Mouse (Mus musculus): ENCODE measurements around the gene Trap1a. TPM values are rescaled to one million over a fixed set of nuclear protein-coding genes. Genes with fewer than 3 reads are reported as not detected.

The Trap1a gene
- polyA plus RNA-seq, 1 experiment = 91.4 TPM

GRCm38 (mm10) chrX:139357639-139358260, 24.3 kb downstream of the Trap1a start:
- H3K4me3 ChIP-seq (ENCODE audit: low read depth, low read length) = peak overlapping the region; percentile 86
- TF ChIP-seq EP300 (IDR thresholded peaks at IDR 0.05; ENCODE audit: insufficient read depth, low read depth, low read length) (0 out of 2 replicates have a peak, but pooled peaks have one; percentile 47), CTCF (IDR thresholded peaks at IDR 0.05; ENCODE audit: low read depth, low read length) (no peak), POLR2A (IDR thresholded peaks at IDR 0.05; ENCODE audit: insufficient read depth, low read length) (no peak)
- H3K9ac ChIP-seq (ENCODE audit: low read depth, poor library complexity, severe bottlenecking) = peak overlapping the region; percentile 76
- peak overlapping the region; percentile 93 for H3K27ac ChIP-seq (ENCODE audit: insufficient read depth, low read length)
- no peaks in the 10 kb centered on the region for H3K9me3 ChIP-seq (replicated peaks; ENCODE audit: control insufficient read depth, insufficient read depth, low read length, poor library complexity, severe bottlenecking)
- peaks cover 3% of the 10 kb centered on the region for H3K4me1 ChIP-seq (ENCODE audit: control insufficient read depth, insufficient read depth, low read length)
- no peaks in the 10 kb centered on the region for H3K27me3 ChIP-seq (ENCODE audit: control insufficient read depth, insufficient read depth, low read length, poor library complexity, severe bottlenecking)
- 0 out of 2 replicates have a peak, but pooled peaks cover 2% of the 10 kb centered on the region for H3K36me3 ChIP-seq (ENCODE audit: control insufficient read depth, insufficient read depth, low read length, poor library complexity, severe bottlenecking)

DNA sequence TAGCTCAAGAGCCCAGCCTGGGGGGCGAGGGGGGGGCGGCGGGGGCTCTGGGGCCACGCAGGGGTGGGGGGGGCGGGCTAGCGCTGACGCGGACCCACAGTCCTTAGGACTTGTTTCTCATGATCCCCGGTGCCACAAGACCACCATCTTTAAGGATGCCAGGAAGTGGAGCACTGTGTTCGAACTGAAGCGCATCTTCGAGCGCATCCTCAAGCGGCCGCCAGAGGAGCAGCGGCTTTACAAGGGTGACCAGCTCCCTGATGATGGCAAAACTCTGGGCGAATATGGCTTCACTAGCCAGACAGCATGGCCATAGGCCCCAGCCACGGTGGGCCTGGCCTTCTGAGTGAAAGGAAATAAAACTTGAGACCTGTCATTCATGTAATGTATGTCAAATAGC, 24.9 kb downstream of the Trap1a start:
- Histone ChIP-seq H3K9ac (ENCODE audit: low read depth, poor library complexity, severe bottlenecking) (peak overlapping the region; percentile 76), H3K4me1 (ENCODE audit: control insufficient read depth, insufficient read depth, low read length) (peaks cover 3% of the 10 kb centered on the region), H3K36me3 (ENCODE audit: control insufficient read depth, insufficient read depth, low read length, poor library complexity, severe bottlenecking) (0 out of 2 replicates have a peak, but pooled peaks cover 2% of the 10 kb centered on the region), H3K9me3 (replicated peaks; ENCODE audit: control insufficient read depth, insufficient read depth, low read length, poor library complexity, severe bottlenecking) (no peaks in the 10 kb centered on the region), H3K4me3 (ENCODE audit: low read depth, low read length) (peak overlapping the region; percentile 19), H3K27ac (ENCODE audit: insufficient read depth, low read length) (peak overlapping the region; percentile 93), H3K27me3 (ENCODE audit: control insufficient read depth, insufficient read depth, low read length, poor library complexity, severe bottlenecking) (no peaks in the 10 kb centered on the region)
- 0 out of 2 replicates have a peak, but pooled peaks have one; percentile 3 for TF ChIP-seq EP300 (IDR thresholded peaks at IDR 0.05; ENCODE audit: insufficient read depth, low read depth, low read length)
- TF ChIP-seq CTCF (IDR thresholded peaks at IDR 0.05; ENCODE audit: low read depth, low read length) = no peak

DNA sequence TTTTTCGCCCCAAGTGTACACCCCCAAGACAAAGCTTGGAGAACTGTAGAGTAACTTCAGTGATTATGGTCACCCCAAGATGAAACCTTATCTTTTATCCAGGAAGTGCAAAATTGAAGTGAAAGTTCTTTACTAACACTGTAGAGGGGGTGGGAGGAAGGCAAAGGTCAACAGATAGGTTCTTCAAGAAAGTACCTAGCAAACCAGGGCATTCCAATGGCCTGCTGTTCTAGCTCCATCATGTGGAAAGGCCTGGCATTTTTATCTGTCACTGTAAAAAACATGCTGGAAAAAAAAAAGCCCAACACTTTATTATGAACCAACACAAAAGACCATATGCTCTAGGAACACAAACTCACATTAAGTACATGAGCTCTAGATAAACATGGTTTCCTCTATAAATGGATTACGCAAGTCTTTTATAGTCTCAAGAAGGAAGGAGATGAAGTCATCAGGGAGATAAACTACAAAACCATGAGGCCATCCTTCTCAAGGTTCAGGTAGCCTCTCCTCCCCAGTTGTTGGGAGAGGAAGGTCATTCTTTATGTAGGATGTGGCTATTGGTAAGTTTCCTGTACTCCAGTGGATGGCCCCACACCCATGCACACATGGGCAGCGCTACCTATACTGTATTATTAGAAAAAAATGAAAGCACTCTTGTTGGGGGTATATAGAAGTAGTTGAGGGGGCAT, 33.5 kb downstream of the Trap1a start:
- Histone ChIP-seq H3K9ac (ENCODE audit: low read depth, poor library complexity, severe bottlenecking) (no peak overlapping the region), H3K27me3 (ENCODE audit: control insufficient read depth, insufficient read depth, low read length, poor library complexity, severe bottlenecking) (no peaks in the 10 kb centered on the region), H3K27ac (ENCODE audit: insufficient read depth, low read length) (no peak overlapping the region), H3K36me3 (ENCODE audit: control insufficient read depth, insufficient read depth, low read length, poor library complexity, severe bottlenecking) (no peaks in the 10 kb centered on the region), H3K9me3 (replicated peaks; ENCODE audit: control insufficient read depth, insufficient read depth, low read length, poor library complexity, severe bottlenecking) (no peaks in the 10 kb centered on the region), H3K4me1 (ENCODE audit: control insufficient read depth, insufficient read depth, low read length) (no peaks in the 10 kb centered on the region), H3K4me3 (ENCODE audit: low read depth, low read length) (no peak overlapping the region)
- TF ChIP-seq POLR2A (IDR thresholded peaks at IDR 0.05; ENCODE audit: insufficient read depth, low read length) = no peak
- no peak for TF ChIP-seq EP300 (IDR thresholded peaks at IDR 0.05; ENCODE audit: insufficient read depth, low read depth, low read length)
- no peak for TF ChIP-seq CTCF (IDR thresholded peaks at IDR 0.05; ENCODE audit: low read depth, low read length)

DNA sequence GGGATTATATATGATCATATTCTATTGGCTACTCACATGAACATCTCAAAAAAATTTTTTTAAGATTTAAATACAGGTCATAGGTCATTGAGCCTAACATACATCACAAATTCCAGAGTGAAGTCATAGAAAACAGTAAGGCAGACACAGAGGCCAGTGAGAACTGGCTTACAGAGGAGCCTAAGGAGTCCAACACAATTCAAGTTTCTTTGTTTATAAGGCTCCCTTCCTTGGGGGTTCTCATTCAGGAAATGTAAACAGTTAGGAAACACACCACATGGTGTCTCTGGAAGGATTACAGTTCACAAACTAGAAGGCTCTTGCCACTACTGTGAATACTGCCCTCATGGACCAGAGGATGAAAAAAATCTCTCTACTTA, 34.0 kb downstream of the Trap1a start:
- Histone ChIP-seq H3K36me3 (ENCODE audit: control insufficient read depth, insufficient read depth, low read length, poor library complexity, severe bottlenecking) (no peaks in the 10 kb centered on the region), H3K9me3 (replicated peaks; ENCODE audit: control insufficient read depth, insufficient read depth, low read length, poor library complexity, severe bottlenecking) (no peaks in the 10 kb centered on the region), H3K4me1 (ENCODE audit: control insufficient read depth, insufficient read depth, low read length) (no peaks in the 10 kb centered on the region), H3K4me3 (ENCODE audit: low read depth, low read length) (no peak overlapping the region), H3K27ac (ENCODE audit: insufficient read depth, low read length) (no peak overlapping the region), H3K9ac (ENCODE audit: low read depth, poor library complexity, severe bottlenecking) (no peak overlapping the region), H3K27me3 (ENCODE audit: control insufficient read depth, insufficient read depth, low read length, poor library complexity, severe bottlenecking) (no peaks in the 10 kb centered on the region)
- no peak for TF ChIP-seq CTCF (IDR thresholded peaks at IDR 0.05; ENCODE audit: low read depth, low read length)
- no peak for TF ChIP-seq EP300 (IDR thresholded peaks at IDR 0.05; ENCODE audit: insufficient read depth, low read depth, low read length)
- no peak for TF ChIP-seq POLR2A (IDR thresholded peaks at IDR 0.05; ENCODE audit: insufficient read depth, low read length)

DNA sequence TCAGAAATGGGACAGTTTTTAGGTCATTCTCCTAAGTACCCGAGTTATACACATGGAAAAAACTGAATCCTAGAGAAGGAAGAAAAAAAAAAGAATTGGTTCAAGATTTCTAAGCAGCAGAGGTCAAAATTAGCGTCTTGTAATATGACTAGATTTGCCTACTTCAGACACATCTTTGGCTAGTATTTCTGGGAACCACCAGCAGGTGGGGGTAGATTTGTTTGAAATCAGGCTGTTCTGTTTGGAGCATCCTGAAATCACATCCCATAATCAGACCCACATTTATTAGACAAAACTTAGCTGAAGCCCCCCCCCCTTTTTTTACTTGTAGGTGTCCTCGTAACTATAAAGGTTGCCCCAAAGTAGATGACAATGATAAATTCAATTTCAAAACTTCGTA, 35.6 kb downstream of the Trap1a start:
- Histone ChIP-seq H3K27ac (ENCODE audit: insufficient read depth, low read length) (no peak overlapping the region), H3K36me3 (ENCODE audit: control insufficient read depth, insufficient read depth, low read length, poor library complexity, severe bottlenecking) (no peaks in the 10 kb centered on the region), H3K9ac (ENCODE audit: low read depth, poor library complexity, severe bottlenecking) (no peak overlapping the region), H3K9me3 (replicated peaks; ENCODE audit: control insufficient read depth, insufficient read depth, low read length, poor library complexity, severe bottlenecking) (no peaks in the 10 kb centered on the region), H3K4me3 (ENCODE audit: low read depth, low read length) (no peak overlapping the region), H3K27me3 (ENCODE audit: control insufficient read depth, insufficient read depth, low read length, poor library complexity, severe bottlenecking) (no peaks in the 10 kb centered on the region), H3K4me1 (ENCODE audit: control insufficient read depth, insufficient read depth, low read length) (no peaks in the 10 kb centered on the region)
- TF ChIP-seq POLR2A (IDR thresholded peaks at IDR 0.05; ENCODE audit: insufficient read depth, low read length) = no peak
- no peak for TF ChIP-seq EP300 (IDR thresholded peaks at IDR 0.05; ENCODE audit: insufficient read depth, low read depth, low read length)
- no peak for TF ChIP-seq CTCF (IDR thresholded peaks at IDR 0.05; ENCODE audit: low read depth, low read length)

GRCm38 (mm10) chrX:139372665-139373064, 39.2 kb downstream of the Trap1a start:
- Histone ChIP-seq H3K27me3 (ENCODE audit: control insufficient read depth, insufficient read depth, low read length, poor library complexity, severe bottlenecking) (no peaks in the 10 kb centered on the region), H3K9ac (ENCODE audit: low read depth, poor library complexity, severe bottlenecking) (no peak overlapping the region), H3K9me3 (replicated peaks; ENCODE audit: control insufficient read depth, insufficient read depth, low read length, poor library complexity, severe bottlenecking) (no peaks in the 10 kb centered on the region), H3K4me3 (ENCODE audit: low read depth, low read length) (no peak overlapping the region), H3K27ac (ENCODE audit: insufficient read depth, low read length) (no peak overlapping the region), H3K4me1 (ENCODE audit: control insufficient read depth, insufficient read depth, low read length) (no peaks in the 10 kb centered on the region), H3K36me3 (ENCODE audit: control insufficient read depth, insufficient read depth, low read length, poor library complexity, severe bottlenecking) (no peaks in the 10 kb centered on the region)
- no peak for TF ChIP-seq CTCF (IDR thresholded peaks at IDR 0.05; ENCODE audit: low read depth, low read length)
- no peak for TF ChIP-seq POLR2A (IDR thresholded peaks at IDR 0.05; ENCODE audit: insufficient read depth, low read length)
- no peak for TF ChIP-seq EP300 (IDR thresholded peaks at IDR 0.05; ENCODE audit: insufficient read depth, low read depth, low read length)

Other genes with a start within 250 kb of the Trap1a start
- gene Serpina7, start 248.4 kb upstream of the Trap1a start, polyA plus RNA-seq (2011; ENCODE audit: insufficient read depth, insufficient read length, low read depth, missing spikeins) = 2.0 and 2.3 TPM in 2 replicates
- gene 4930513O06Rik, start 247.4 kb upstream of the Trap1a start, polyA plus RNA-seq (2011; ENCODE audit: insufficient read depth, insufficient read length, low read depth, missing spikeins) = not detected in 2 replicates
- not detected in 2 replicates for gene 4933428M09Rik, start 154.5 kb upstream of the Trap1a start, polyA plus RNA-seq (2011; ENCODE audit: insufficient read depth, insufficient read length, low read depth, missing spikeins)
- gene Mum1l1, start 123.6 kb upstream of the Trap1a start, polyA plus RNA-seq (2011; ENCODE audit: insufficient read depth, insufficient read length, low read depth, missing spikeins) = 12.8 and 14.5 TPM in 2 replicates
- 0.64 and 1.5 TPM in 2 replicates for gene D330045A20Rik, start 146.7 kb downstream of the Trap1a start, polyA plus RNA-seq (2011; ENCODE audit: insufficient read depth, insufficient read length, low read depth, missing spikeins)
- 19.5 and 21.7 TPM in 2 replicates for gene Rnf128, start 229.6 kb downstream of the Trap1a start, polyA plus RNA-seq (2011; ENCODE audit: insufficient read depth, insufficient read length, low read depth, missing spikeins)